Comparison of ENCODE assay signal across 28 mouse cellular contexts in genomic region chr3:134222593-134222992, GRCm38 (mm10). TPM values are rescaled to one million over a fixed set of nuclear protein-coding genes. Genes with fewer than 3 reads are reported as not detected.
"Had no signal": no experiment of that assay in that cellular context is flagged by ENCODE, and none has a peak within 500 bp of the region (broad histone marks: within the 10 kb centered on the region; RNA-seq: fewer than 3 reads in every experiment).

No protein-coding gene starts in this region.

- H3K27me3 ChIP-seq: embryonic facial prominence, embryonic 12.5 days; embryonic facial prominence, embryonic 13.5 days; embryonic facial prominence, embryonic 15.5 days; forebrain, embryonic 12.5 days; forebrain, embryonic 13.5 days; forebrain, embryonic 15.5 days had no signal

- H3K4me3 ChIP-seq: embryonic facial prominence, embryonic 10.5 days; embryonic facial prominence, embryonic 12.5 days; embryonic facial prominence, embryonic 13.5 days; embryonic facial prominence, embryonic 15.5 days; erythroblast, embryonic 14.5 days; forebrain, embryonic 10.5 days; forebrain, embryonic 12.5 days; forebrain, embryonic 13.5 days; forebrain, embryonic 15.5 days; gastrocnemius, adult 2 months; heart, adult 2 months had no signal

- DNase-seq: cerebellum, adult 9-10 months; cerebellum, adult 9-11 months; cerebellum, postnatal 10 days; cerebellum, postnatal 14 days; cerebellum, postnatal 25 days; cerebellum, postnatal 36 days; embryo, embryonic 11 days; forebrain, postnatal 0 days; gastrocnemius, adult 2 months; gastrocnemius, postnatal 10 days; gastrocnemius, postnatal 14 days; gastrocnemius, postnatal 25 days; gastrocnemius, postnatal 36 days; heart, adult 18-20 months; heart, adult 2 months had no signal

- H3K4me1 ChIP-seq: embryonic facial prominence, embryonic 10.5 days; embryonic facial prominence, embryonic 12.5 days; embryonic facial prominence, embryonic 13.5 days; embryonic facial prominence, embryonic 15.5 days; forebrain, embryonic 10.5 days; forebrain, embryonic 12.5 days; forebrain, embryonic 13.5 days; forebrain, embryonic 15.5 days had no signal

- H3K36me3 ChIP-seq: embryonic facial prominence, embryonic 10.5 days; embryonic facial prominence, embryonic 12.5 days; embryonic facial prominence, embryonic 13.5 days; embryonic facial prominence, embryonic 15.5 days; forebrain, embryonic 10.5 days; forebrain, embryonic 12.5 days; forebrain, embryonic 15.5 days had no signal

- ATAC-seq: forebrain, embryonic 13.5 days; forebrain, embryonic 14.5 days; forebrain, embryonic 15.5 days; forebrain, embryonic 16.5 days; forebrain, postnatal 0 days had no signal

- H3K4me2 ChIP-seq: embryonic facial prominence, embryonic 12.5 days; embryonic facial prominence, embryonic 13.5 days; embryonic facial prominence, embryonic 15.5 days; forebrain, embryonic 12.5 days; forebrain, embryonic 13.5 days; forebrain, embryonic 15.5 days had no signal

- H3K9ac ChIP-seq: embryonic facial prominence, embryonic 12.5 days; embryonic facial prominence, embryonic 13.5 days; embryonic facial prominence, embryonic 15.5 days; forebrain, embryonic 12.5 days; forebrain, embryonic 13.5 days; forebrain, embryonic 15.5 days; forebrain, postnatal 0 days had no signal

- H3K9me3 ChIP-seq: embryonic facial prominence, embryonic 10.5 days; embryonic facial prominence, embryonic 12.5 days; embryonic facial prominence, embryonic 13.5 days; embryonic facial prominence, embryonic 15.5 days; forebrain, embryonic 10.5 days; forebrain, embryonic 12.5 days; forebrain, embryonic 13.5 days; forebrain, embryonic 15.5 days had no signal

- H3K27ac ChIP-seq: embryonic facial prominence, embryonic 10.5 days; embryonic facial prominence, embryonic 12.5 days; embryonic facial prominence, embryonic 13.5 days; embryonic facial prominence, embryonic 15.5 days; forebrain, embryonic 10.5 days; forebrain, embryonic 12.5 days; forebrain, embryonic 13.5 days; forebrain, embryonic 15.5 days; gastrocnemius, adult 2 months; heart, adult 2 months had no signal

RNA-seq across cellular contexts. Expression of gene Cxxc4, which starts 13.7 kb away (rescaled TPM):
- total RNA-seq: common myeloid progenitor, adult 5-6 weeks; granulocyte monocyte progenitor cell, adult 5-6 weeks had no signal
